Mouse (Mus musculus): ENCODE measurements around the gene Pcdh9. TPM values are rescaled to one million over a fixed set of nuclear protein-coding genes. Genes with fewer than 3 reads are reported as not detected.

The Pcdh9 gene
- polyA plus RNA-seq, 1 experiment from 2014 or later, result 35.4 TPM

GRCm38 (mm10) chr14:93143414-93143813, 747.1 kb downstream of the Pcdh9 start:
- no peak overlapping the region for H3K4me2 ChIP-seq
- no peaks in the 10 kb centered on the region for H3K36me3 ChIP-seq
- no peaks in the 10 kb centered on the region for H3K27me3 ChIP-seq
- no peaks in the 10 kb centered on the region for H3K9me3 ChIP-seq
- no peak overlapping the region for H3K4me3 ChIP-seq (replicated peaks)
- 82% methylated on average over 6 of the region's 6 CpGs for WGBS
- no peaks in the 10 kb centered on the region for H3K4me1 ChIP-seq (replicated peaks)
- no peak overlapping the region for H3K9ac ChIP-seq (replicated peaks)
- no peak for ATAC-seq (ENCODE audit: insufficient number of reproducible peaks, insufficient read depth, low FRiP score, low TSS enrichment, low read depth)
- no peak overlapping the region for H3K27ac ChIP-seq

GRCm38 (mm10) chr14:93142076-93142475, 748.4 kb downstream of the Pcdh9 start:
- no peaks in the 10 kb centered on the region for H3K27me3 ChIP-seq
- H3K4me2 ChIP-seq, result no peak overlapping the region
- no peak overlapping the region for H3K4me3 ChIP-seq (replicated peaks)
- 75% methylated on average over 4 of the region's 4 CpGs for WGBS
- no peak for ATAC-seq (ENCODE audit: insufficient number of reproducible peaks, insufficient read depth, low FRiP score, low TSS enrichment, low read depth)
- no peak overlapping the region for H3K27ac ChIP-seq
- H3K4me1 ChIP-seq (replicated peaks), result no peaks in the 10 kb centered on the region
- H3K9me3 ChIP-seq, result no peaks in the 10 kb centered on the region
- no peaks in the 10 kb centered on the region for H3K36me3 ChIP-seq
- H3K9ac ChIP-seq (replicated peaks), result no peak overlapping the region

DNA sequence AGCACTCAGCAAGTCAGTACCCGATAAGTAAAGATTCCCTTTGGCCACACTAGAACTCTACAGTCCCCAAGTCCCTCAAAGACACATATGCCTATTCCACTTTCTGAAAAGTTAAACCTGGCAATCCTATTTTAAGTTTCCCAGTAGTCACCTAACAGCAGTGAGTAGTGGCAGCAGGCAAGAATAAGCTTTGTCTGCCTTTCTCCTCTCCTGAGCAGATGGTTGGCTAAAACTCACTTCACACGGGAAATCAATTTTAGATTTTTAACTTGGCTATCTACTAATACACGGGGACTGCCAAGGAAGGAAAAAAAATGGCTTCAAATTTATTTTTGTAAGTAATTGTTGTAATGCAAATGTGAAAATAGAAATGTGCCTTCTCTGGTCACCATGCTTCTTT, 763.5 kb downstream of the Pcdh9 start:
- Histone ChIP-seq H3K4me3 (replicated peaks) (no peak overlapping the region), H3K9me3 (no peaks in the 10 kb centered on the region), H3K4me2 (no peak overlapping the region), H3K27me3 (no peaks in the 10 kb centered on the region), H3K9ac (replicated peaks) (no peak overlapping the region), H3K36me3 (no peaks in the 10 kb centered on the region), H3K4me1 (replicated peaks) (no peaks in the 10 kb centered on the region), H3K27ac (no peak overlapping the region)
- no peak for ATAC-seq (ENCODE audit: insufficient number of reproducible peaks, insufficient read depth, low FRiP score, low TSS enrichment, low read depth)
- WGBS, result 83% methylated on average over 3 of the region's 3 CpGs

DNA sequence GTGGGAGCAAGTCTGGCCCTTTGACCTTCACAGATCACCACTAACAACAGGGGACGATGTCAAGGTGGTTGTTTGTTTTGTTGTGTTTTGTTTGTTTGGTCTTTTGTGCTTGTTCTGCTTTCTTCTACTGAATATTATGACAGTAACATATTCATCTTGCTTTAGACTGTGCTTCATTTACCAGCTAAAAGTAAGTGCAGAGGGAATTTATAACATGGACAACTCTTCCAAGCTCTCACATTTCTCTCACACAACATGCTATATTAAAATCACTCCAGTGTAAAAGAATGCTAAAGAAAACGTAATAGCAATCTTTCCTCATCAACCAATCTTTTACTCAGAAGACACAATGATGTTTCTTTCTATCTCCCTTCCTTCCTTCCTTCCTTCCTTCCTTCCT, 787.7 kb downstream of the Pcdh9 start:
- H3K4me2 ChIP-seq, result no peak overlapping the region

DNA sequence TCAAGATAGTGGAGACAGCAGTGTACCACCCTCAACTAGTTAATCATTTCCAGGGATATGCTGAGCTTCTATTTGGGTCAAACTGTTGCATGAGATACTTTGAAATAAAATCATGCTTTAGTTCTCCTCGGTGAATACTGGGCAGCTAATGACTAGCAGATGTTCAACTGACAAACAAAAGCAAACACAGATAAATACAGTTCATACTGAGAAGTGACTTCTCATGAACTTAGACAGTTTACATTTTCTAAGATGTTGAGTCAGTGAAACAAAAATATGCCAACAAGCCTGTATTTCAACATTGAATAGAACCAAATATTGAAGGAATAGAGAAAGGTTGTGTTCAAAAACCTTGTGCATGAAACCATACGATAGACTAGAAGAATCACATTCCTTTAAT, 795.4 kb downstream of the Pcdh9 start:
- 42% methylated on average over 2 of the region's 2 CpGs for WGBS
- no peak overlapping the region for H3K27ac ChIP-seq
- H3K4me1 ChIP-seq (replicated peaks), result no peaks in the 10 kb centered on the region
- no peaks in the 10 kb centered on the region for H3K27me3 ChIP-seq
- H3K4me3 ChIP-seq (replicated peaks), result no peak overlapping the region
- H3K4me2 ChIP-seq, result no peak overlapping the region
- no peak for ATAC-seq (ENCODE audit: insufficient number of reproducible peaks, insufficient read depth, low FRiP score, low TSS enrichment, low read depth)
- no peaks in the 10 kb centered on the region for H3K36me3 ChIP-seq
- H3K9ac ChIP-seq (replicated peaks), result no peak overlapping the region
- no peaks in the 10 kb centered on the region for H3K9me3 ChIP-seq

More for the DNA sequence above, 787.7 kb downstream of the Pcdh9 start:
- Histone ChIP-seq H3K27me3 (no peaks in the 10 kb centered on the region), H3K27ac (no peak overlapping the region), H3K36me3 (no peaks in the 10 kb centered on the region), H3K9me3 (no peaks in the 10 kb centered on the region), H3K4me3 (replicated peaks) (no peak overlapping the region), H3K9ac (replicated peaks) (no peak overlapping the region), H3K4me1 (replicated peaks) (no peaks in the 10 kb centered on the region)
- ATAC-seq (ENCODE audit: insufficient number of reproducible peaks, insufficient read depth, low FRiP score, low TSS enrichment, low read depth), result no peak
- 66% methylated on average over 2 of the region's 2 CpGs for WGBS

DNA sequence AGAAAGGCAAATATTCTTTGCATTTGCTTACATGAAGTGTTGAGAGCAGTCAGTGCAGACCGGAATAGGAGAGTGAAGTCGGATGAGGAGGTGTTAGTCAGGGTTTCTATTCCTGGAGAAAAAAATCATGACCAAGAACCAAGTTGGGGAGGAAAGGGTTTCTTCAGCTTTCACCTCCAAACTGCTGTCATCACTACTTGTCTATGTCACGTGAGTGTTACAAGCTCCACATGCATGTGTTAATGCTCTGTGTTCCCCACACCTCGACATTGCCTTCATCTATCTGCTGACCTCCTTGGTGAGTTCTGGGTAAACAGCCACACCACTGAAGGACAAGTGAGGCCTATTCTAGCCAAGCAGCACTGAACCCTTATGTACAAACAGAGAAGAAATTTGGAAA, 797.7 kb downstream of the Pcdh9 start:
- 72% methylated on average over 4 of the region's 4 CpGs for WGBS
- Histone ChIP-seq H3K9ac (replicated peaks) (no peak overlapping the region), H3K4me1 (replicated peaks) (no peaks in the 10 kb centered on the region), H3K4me3 (replicated peaks) (no peak overlapping the region), H3K27ac (no peak overlapping the region), H3K27me3 (no peaks in the 10 kb centered on the region), H3K4me2 (no peak overlapping the region), H3K9me3 (no peaks in the 10 kb centered on the region), H3K36me3 (no peaks in the 10 kb centered on the region)
- ATAC-seq (ENCODE audit: insufficient number of reproducible peaks, insufficient read depth, low FRiP score, low TSS enrichment, low read depth), result no peak

GRCm38 (mm10) chr14:93085646-93086045, 804.8 kb downstream of the Pcdh9 start:
- Histone ChIP-seq H3K27me3 (no peaks in the 10 kb centered on the region), H3K4me1 (replicated peaks) (0 out of 2 replicates have a peak, but pooled peaks cover 7% of the 10 kb centered on the region), H3K4me3 (replicated peaks) (no peak overlapping the region), H3K9me3 (no peaks in the 10 kb centered on the region), H3K9ac (replicated peaks) (no peak overlapping the region), H3K36me3 (no peaks in the 10 kb centered on the region), H3K4me2 (no peak overlapping the region), H3K27ac (no peak overlapping the region)
- WGBS, result 81% methylated on average over 2 of the region's 2 CpGs
- no peak for ATAC-seq (ENCODE audit: insufficient number of reproducible peaks, insufficient read depth, low FRiP score, low TSS enrichment, low read depth)

DNA sequence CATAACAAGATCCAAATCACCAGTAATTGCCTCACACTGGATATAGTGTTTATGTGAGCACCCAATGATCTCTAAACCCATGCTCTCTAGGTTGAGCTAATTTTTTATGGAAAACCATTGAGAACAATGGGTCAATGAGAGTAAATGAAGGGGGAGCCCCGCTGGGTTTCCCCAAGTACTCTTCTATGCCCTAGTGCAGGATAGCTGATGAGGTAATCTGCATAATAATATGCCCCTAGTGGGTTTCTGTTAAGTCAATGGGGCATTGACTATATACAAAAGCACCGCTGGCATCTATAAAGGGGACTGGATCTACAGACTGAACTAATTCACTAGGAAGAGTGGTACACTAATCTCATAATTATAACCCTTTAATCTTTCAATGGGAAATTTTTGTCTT, 807.3 kb downstream of the Pcdh9 start:
- Histone ChIP-seq H3K4me1 (replicated peaks) (0 out of 2 replicates have a peak, but pooled peaks cover 7% of the 10 kb centered on the region), H3K4me3 (replicated peaks) (no peak overlapping the region), H3K4me2 (no peak overlapping the region), H3K27ac (no peak overlapping the region), H3K9me3 (no peaks in the 10 kb centered on the region), H3K36me3 (no peaks in the 10 kb centered on the region), H3K9ac (replicated peaks) (no peak overlapping the region), H3K27me3 (no peaks in the 10 kb centered on the region)
- WGBS, result 36% methylated on average over 2 of the region's 2 CpGs
- no peak for ATAC-seq (ENCODE audit: insufficient number of reproducible peaks, insufficient read depth, low FRiP score, low TSS enrichment, low read depth)

DNA sequence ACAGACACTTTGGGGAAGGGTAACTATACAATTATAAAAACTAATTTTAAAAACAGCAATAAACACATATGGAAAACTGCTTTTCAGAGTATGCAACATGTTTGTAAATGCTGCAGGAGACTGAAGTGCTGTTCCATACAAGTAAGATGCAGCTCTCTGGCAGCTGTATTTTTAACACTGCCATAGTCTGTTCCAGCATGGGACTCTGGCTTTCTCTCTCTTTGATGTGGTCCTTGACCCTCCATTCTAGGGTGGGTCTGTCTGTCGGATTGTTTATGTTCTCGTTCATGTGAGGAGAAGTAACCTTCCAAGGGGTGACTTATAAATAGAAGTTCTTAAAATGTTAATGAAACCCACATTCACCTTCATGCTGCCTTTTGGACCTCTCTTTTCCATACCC, 809.6 kb downstream of the Pcdh9 start:
- Histone ChIP-seq H3K36me3 (no peaks in the 10 kb centered on the region), H3K4me1 (replicated peaks) (0 out of 2 replicates have a peak, but pooled peaks cover 7% of the 10 kb centered on the region), H3K27me3 (no peaks in the 10 kb centered on the region), H3K9ac (replicated peaks) (no peak overlapping the region), H3K4me2 (no peak overlapping the region), H3K4me3 (replicated peaks) (no peak overlapping the region), H3K27ac (no peak overlapping the region), H3K9me3 (no peaks in the 10 kb centered on the region)
- no peak for ATAC-seq (ENCODE audit: insufficient number of reproducible peaks, insufficient read depth, low FRiP score, low TSS enrichment, low read depth)
- 0% methylated on average over 2 of the region's 2 CpGs for WGBS

DNA sequence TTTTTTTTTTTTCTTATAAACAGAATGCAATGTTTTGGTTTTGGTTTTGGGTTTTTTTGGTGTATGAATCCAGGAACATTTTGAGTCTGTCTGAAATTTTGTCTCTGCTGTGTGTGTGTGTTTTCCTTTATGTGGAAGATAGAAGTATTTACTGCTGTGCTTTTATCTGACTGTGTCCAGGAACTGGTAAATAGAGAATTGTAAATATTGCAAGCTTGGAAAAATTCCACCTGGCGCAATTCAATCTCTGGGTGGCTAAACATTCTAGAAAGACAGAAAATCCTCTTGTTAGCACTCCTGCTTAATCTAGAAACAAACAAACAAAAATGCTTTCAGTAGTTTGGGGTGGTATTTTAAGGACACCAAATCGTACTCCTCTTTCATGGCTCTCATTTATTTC, 814.7 kb downstream of the Pcdh9 start:
- no peaks in the 10 kb centered on the region for H3K9me3 ChIP-seq
- ATAC-seq (ENCODE audit: insufficient number of reproducible peaks, insufficient read depth, low FRiP score, low TSS enrichment, low read depth), result no peak
- H3K4me3 ChIP-seq (replicated peaks), result no peak overlapping the region
- WGBS, result 75% methylated on average over 2 of the region's 2 CpGs
- H3K27me3 ChIP-seq, result no peaks in the 10 kb centered on the region
- no peaks in the 10 kb centered on the region for H3K4me1 ChIP-seq (replicated peaks)
- H3K9ac ChIP-seq (replicated peaks), result no peak overlapping the region
- H3K36me3 ChIP-seq, result no peaks in the 10 kb centered on the region
- no peak overlapping the region for H3K27ac ChIP-seq
- no peak overlapping the region for H3K4me2 ChIP-seq

GRCm38 (mm10) chr14:93072346-93072745, 818.1 kb downstream of the Pcdh9 start:
- no peaks in the 10 kb centered on the region for H3K27me3 ChIP-seq
- H3K9ac ChIP-seq (replicated peaks), result no peak overlapping the region
- H3K4me1 ChIP-seq (replicated peaks), result no peaks in the 10 kb centered on the region
- WGBS, result 85% methylated on average over 5 of the region's 5 CpGs
- no peaks in the 10 kb centered on the region for H3K9me3 ChIP-seq
- H3K27ac ChIP-seq, result no peak overlapping the region
- H3K36me3 ChIP-seq, result no peaks in the 10 kb centered on the region
- ATAC-seq (ENCODE audit: insufficient number of reproducible peaks, insufficient read depth, low FRiP score, low TSS enrichment, low read depth), result no peak
- H3K4me3 ChIP-seq (replicated peaks), result no peak overlapping the region
- no peak overlapping the region for H3K4me2 ChIP-seq

GRCm38 (mm10) chr14:93070140-93070539, 820.3 kb downstream of the Pcdh9 start:
- no peak for ATAC-seq (ENCODE audit: insufficient number of reproducible peaks, insufficient read depth, low FRiP score, low TSS enrichment, low read depth)
- H3K4me1 ChIP-seq (replicated peaks), result no peaks in the 10 kb centered on the region
- no peak overlapping the region for H3K27ac ChIP-seq
- H3K4me3 ChIP-seq (replicated peaks), result no peak overlapping the region
- no peaks in the 10 kb centered on the region for H3K9me3 ChIP-seq
- no peak overlapping the region for H3K4me2 ChIP-seq
- WGBS, result 67% methylated on average over 4 of the region's 4 CpGs
- no peak overlapping the region for H3K9ac ChIP-seq (replicated peaks)
- no peaks in the 10 kb centered on the region for H3K36me3 ChIP-seq
- H3K27me3 ChIP-seq, result no peaks in the 10 kb centered on the region

Data from limb, embryonic 12.5 days (tissue).